Mouse (Mus musculus) MN1 (cell line): ENCODE results near the gene Zfp78.
A peak's percentile ranks its signal among the peaks of the same experiment; 100 is the strongest.
"Not testable (repeated sequence)": the region's sequence is repeated elsewhere in the genome, so short reads cannot be mapped to it uniquely, and the experiment has no call there.

Source experiments
- DNase-seq: peaks from one replicate; pipeline ENCODE4 v3.0.0-alpha.2; 2016; ENCODE audit warnings: low spot score

Gene Zfp78

GRCm38 (mm10) chr7:6363047-6363488, at the start of gene Zfp78:
Zfp78 (plus strand) TSS chr7:6363280.
- peak; percentile 94 for DNase-seq

GRCm38 (mm10) chr7:6330458-6331232, 32.4 kb upstream of the Zfp78 start:
- no peak for DNase-seq

GRCm38 (mm10) chr7:6331233-6331956, 31.7 kb upstream of the Zfp78 start, which contains the start of gene Zfp583:
Zfp583 (minus strand) TSS chr7:6331285.
- DNase-seq = peak; percentile 56

GRCm38 (mm10) chr7:6339865-6340264, 23.2 kb upstream of the Zfp78 start:
- DNase-seq = no peak

GRCm38 (mm10) chr7:6343501-6344071, 19.5 kb upstream of the Zfp78 start, which contains the start of gene Gm3854:
Gm3854 (plus strand) TSS chr7:6343759.
- DNase-seq = no peak

GRCm38 (mm10) chr7:6344124-6344523, 19.0 kb upstream of the Zfp78 start:
- DNase-seq = no peak

GRCm38 (mm10) chr7:6358121-6358520, 5.0 kb upstream of the Zfp78 start:
- no peak for DNase-seq

GRCm38 (mm10) chr7:6358937-6359590, 4.0 kb upstream of the Zfp78 start:
- DNase-seq = peak; percentile 83

GRCm38 (mm10) chr7:6360477-6361060, 2.5 kb upstream of the Zfp78 start:
- DNase-seq = no peak

- DNase-seq = no peak
Measured at GRCm38 (mm10) chr7:6361756-6362155, 1.3 kb upstream of the Zfp78 start.

GRCm38 (mm10) chr7:6362268-6363046, 623 bp upstream of the Zfp78 start:
- peak; percentile 98 for DNase-seq

GRCm38 (mm10) chr7:6364761-6365160, 1.7 kb downstream of the Zfp78 start:
- no peak for DNase-seq

- no peak for DNase-seq
Measured at GRCm38 (mm10) chr7:6367185-6367584, 4.1 kb downstream of the Zfp78 start.

GRCm38 (mm10) chr7:6368146-6368545, 5.1 kb downstream of the Zfp78 start:
- DNase-seq = not testable (repeated sequence)

GRCm38 (mm10) chr7:6369460-6369859, 6.4 kb downstream of the Zfp78 start:
- DNase-seq = no peak

GRCm38 (mm10) chr7:6372993-6373392, 9.9 kb downstream of the Zfp78 start:
- DNase-seq = no peak

- no peak for DNase-seq
Measured at GRCm38 (mm10) chr7:6378441-6378840, 15.4 kb downstream of the Zfp78 start.

GRCm38 (mm10) chr7:6381431-6381830, 18.4 kb downstream of the Zfp78 start:
- no peak for DNase-seq

GRCm38 (mm10) chr7:6383044-6383455, 20.0 kb downstream of the Zfp78 start, which contains the start of gene Zfp28:
Zfp28 (plus strand) TSS chr7:6383295.
- DNase-seq = peak; percentile 95

GRCm38 (mm10) chr7:6384011-6384410, 20.9 kb downstream of the Zfp78 start:
- DNase-seq = no peak

GRCm38 (mm10) chr7:6386995-6387394, 23.9 kb downstream of the Zfp78 start:
- DNase-seq = no peak
